Mouse (Mus musculus) hindbrain, embryonic 14.5 days (tissue): ENCODE measurements around the gene Nupl2. TPM values are rescaled to one million over a fixed set of nuclear protein-coding genes. Genes with fewer than 3 reads are reported as not detected.

ENCODE experiments used
- polyA plus RNA-seq: library from polyadenylated mRNA; unstranded; fragments of >200 nt; fragmentation: Nextera tagmentation; extraction: Ambion mirVana; gene quantifications from 2 replicates; pipeline ENCODE4 v1.2.1, GENCODE M21; 2014

Gene Nupl2
- polyA plus RNA-seq, 1 experiment from 2014 or later: 16.0 TPM

Other genes starting within 250 kb of the Nupl2 start
- gene Fam126a, start 134.3 kb upstream of the Nupl2 start, polyA plus RNA-seq: 37.9 and 41.8 TPM in 2 replicates
- gene Klhl7, start 64.4 kb upstream of the Nupl2 start, polyA plus RNA-seq: 152 and 163 TPM in 2 replicates
- 13.9 and 15.1 TPM in 2 replicates for gene Kcnh2, start 186.6 kb downstream of the Nupl2 start, polyA plus RNA-seq
- 8.6 and 10.6 TPM in 2 replicates for gene Nos3, start 199.8 kb downstream of the Nupl2 start, polyA plus RNA-seq
- gene Atg9b, start 227.2 kb downstream of the Nupl2 start, polyA plus RNA-seq: 1.6 and 2.4 TPM in 2 replicates
- 42.0 and 45.6 TPM in 2 replicates for gene Abcb8, start 228.7 kb downstream of the Nupl2 start, polyA plus RNA-seq
- gene Asic3, start 248.4 kb downstream of the Nupl2 start, polyA plus RNA-seq: 0.35 and 0.80 TPM in 2 replicates